Mouse (Mus musculus) myocyte (in vitro differentiated cells): ENCODE measurements around the gene Fcrl5. TPM values are rescaled to one million over a fixed set of nuclear protein-coding genes. Genes with fewer than 3 reads are reported as not detected.

Source experiments
- H3K27me3 ChIP-seq: one replicate; pipeline ENCODE4 v1.6.1; 2011; ENCODE audit not compliant: control insufficient read depth, insufficient read depth, insufficient read length
- H3K36me3 ChIP-seq: one replicate; pipeline ENCODE4 v1.6.1; 2011; ENCODE audit not compliant: control insufficient read depth, insufficient read depth
- H3K4me2 ChIP-seq: one replicate; pipeline ENCODE4 v1.6.1; 2011; ENCODE audit warnings: low read depth, control low read depth
- H3K4me3 ChIP-seq: one replicate; pipeline ENCODE4 v1.5.1; 2011; ENCODE audit warnings: mild to moderate bottlenecking, control low read depth, moderate library complexity
- H3K79me2 ChIP-seq: one replicate; pipeline ENCODE4 v1.6.1; 2011; ENCODE audit not compliant: control insufficient read depth, insufficient read depth
- H3ac ChIP-seq: one replicate; pipeline ENCODE4 v1.6.1; 2011; ENCODE audit not compliant: control insufficient read depth, insufficient read length
- CEBPB ChIP-seq: IDR thresholded peaks from 2 replicates; pipeline ENCODE4 v1.6.1; 2011; ENCODE audit warnings: mild to moderate bottlenecking, moderate library complexity; ENCODE audit not compliant: poor library complexity, insufficient read depth, severe bottlenecking
- E2F4 ChIP-seq: IDR thresholded peaks from one replicate; pipeline ENCODE4 v1.6.1; 2011; ENCODE audit warnings: mild to moderate bottlenecking, control low read depth, moderate library complexity; ENCODE audit not compliant: insufficient read depth
- MAX ChIP-seq: IDR thresholded peaks from one replicate; pipeline ENCODE4 v1.6.1; 2011; ENCODE audit warnings: low read depth, mild to moderate bottlenecking, control low read depth
- MYOD1 ChIP-seq, 3 experiments: IDR thresholded peaks; one replicate each; pipeline ENCODE4 v1.6.1; 2011; ENCODE audit warnings: control low read depth in 2 of 3, low read depth in 2 of 3, mild to moderate bottlenecking in 2 of 3, moderate library complexity in 1 of 3; ENCODE audit not compliant: insufficient read length in 2 of 3, control insufficient read depth in 1 of 3
- MYOG ChIP-seq, 3 experiments: IDR thresholded peaks; one replicate each; pipeline ENCODE4 v1.6.1; 2011; ENCODE audit warnings: control low read depth in 2 of 3, low read depth in 2 of 3, mild to moderate bottlenecking in 2 of 3; ENCODE audit not compliant: insufficient read length in 2 of 3, control insufficient read depth in 1 of 3, insufficient read depth in 1 of 3
- POLR2A ChIP-seq: IDR thresholded peaks from one replicate; pipeline ENCODE4 v1.6.1; 2011; ENCODE audit warnings: low read depth, mild to moderate bottlenecking, control low read depth, moderate library complexity; ENCODE audit not compliant: insufficient read length
- POLR2AphosphoS2 ChIP-seq: IDR thresholded peaks from one replicate; pipeline ENCODE4 v1.6.1; 2011; ENCODE audit warnings: low read depth, control low read depth; ENCODE audit not compliant: insufficient read length
- REST ChIP-seq: IDR thresholded peaks from one replicate; pipeline ENCODE4 v1.6.1; 2011; ENCODE audit warnings: mild to moderate bottlenecking, control low read depth, moderate library complexity; ENCODE audit not compliant: insufficient read depth, insufficient read length
- SRF ChIP-seq: IDR thresholded peaks from one replicate; pipeline ENCODE4 v1.6.1; 2011; ENCODE audit warnings: low read depth; ENCODE audit not compliant: control insufficient read depth, insufficient read length
- TCF12 ChIP-seq: IDR thresholded peaks from one replicate; pipeline ENCODE4 v1.6.1; 2011; ENCODE audit warnings: mild to moderate bottlenecking, control low read depth; ENCODE audit not compliant: poor library complexity, insufficient read depth, severe bottlenecking
- TCF3 ChIP-seq: IDR thresholded peaks from one replicate; pipeline ENCODE4 v1.6.1; 2011; ENCODE audit warnings: low read depth, control low read depth; ENCODE audit not compliant: insufficient read length
- USF1 ChIP-seq: IDR thresholded peaks from one replicate; pipeline ENCODE4 v1.6.1; 2011; ENCODE audit warnings: low read depth, mild to moderate bottlenecking, control low read depth, moderate library complexity
- polyA plus RNA-seq: library from polyadenylated mRNA; unstranded; fragments of >200 nt; fragmentation: generic; extraction: Trizol; gene quantifications from one replicate; pipeline ENCODE4 v1.2.1, GENCODE M21; 2012; ENCODE audit warnings: missing spikeins

Fcrl5 gene
- polyA plus RNA-seq = not detected

GRCm38 (mm10) chr3:87435479-87435878 is at the start of gene Fcrl5:
Gene Fcrl5, plus strand, starts transcription at chr3:87435773.
- Histone ChIP-seq H3K27me3 (peaks cover 4% of the 10 kb centered on the region), H3K79me2 (no peaks in the 10 kb centered on the region), H3K36me3 (no peaks in the 10 kb centered on the region), H3K4me3 (no peak within 1 kb of the TSS), H3K4me2 (no peak within 1 kb of the TSS), H3ac (no peak within 1 kb of the TSS)
- no peak for TF ChIP-seq POLR2A
- TF ChIP-seq MAX = no peak
- TF ChIP-seq POLR2AphosphoS2 = no peak
- no peak for TF ChIP-seq REST
- TF ChIP-seq TCF12 = no peak
- TF ChIP-seq MYOD1 (IDR thresholded peaks at IDR 0.05; ENCODE audit: control insufficient read depth in 1 of 3, insufficient read length in 2 of 3, low read depth in 2 of 3) = no peak
- TF ChIP-seq E2F4 = no peak
- no peak for TF ChIP-seq SRF
- TF ChIP-seq CEBPB = no peak
- TF ChIP-seq MYOG (IDR thresholded peaks at IDR 0.05; ENCODE audit: control insufficient read depth in 1 of 3, insufficient read depth in 1 of 3, insufficient read length in 2 of 3, low read depth in 2 of 3) = no peak
- no peak for TF ChIP-seq TCF3
- TF ChIP-seq USF1 = no peak

- H3K79me2 ChIP-seq = no peaks in the 10 kb centered on the region
- no peak overlapping the region for H3K4me2 ChIP-seq
- no peaks in the 10 kb centered on the region for H3K36me3 ChIP-seq
- no peaks in the 10 kb centered on the region for H3K27me3 ChIP-seq
- no peak overlapping the region for H3K4me3 ChIP-seq
- TF ChIP-seq E2F4 (no peak), POLR2A (no peak), REST (no peak), SRF (no peak), TCF3 (no peak), MYOG (IDR thresholded peaks at IDR 0.05; ENCODE audit: control insufficient read depth in 1 of 3, insufficient read depth in 1 of 3, insufficient read length in 2 of 3, low read depth in 2 of 3) (no peak), TCF12 (no peak)
- no peak overlapping the region for H3ac ChIP-seq
Observed at GRCm38 (mm10) chr3:87390935-87391334, 44.6 kb upstream of the Fcrl5 start.

- TF ChIP-seq CEBPB (no peak), USF1 (no peak), MAX (no peak), POLR2AphosphoS2 (no peak), SRF (no peak), POLR2A (no peak), MYOG (IDR thresholded peaks at IDR 0.05; ENCODE audit: control insufficient read depth in 1 of 3, insufficient read depth in 1 of 3, insufficient read length in 2 of 3, low read depth in 2 of 3) (no peak), TCF12 (no peak), TCF3 (no peak), E2F4 (no peak), REST (no peak), MYOD1 (IDR thresholded peaks at IDR 0.05; ENCODE audit: control insufficient read depth in 1 of 3, insufficient read length in 2 of 3, low read depth in 2 of 3) (no peak)
- no peaks in the 10 kb centered on the region for H3K79me2 ChIP-seq
- H3K27me3 ChIP-seq = no peaks in the 10 kb centered on the region
- no peak overlapping the region for H3K4me3 ChIP-seq
- H3ac ChIP-seq = no peak overlapping the region
- H3K4me2 ChIP-seq = no peak overlapping the region
- H3K36me3 ChIP-seq = no peaks in the 10 kb centered on the region
Observed at GRCm38 (mm10) chr3:87398809-87399208, 36.8 kb upstream of the Fcrl5 start.

- Histone ChIP-seq H3K4me3 (no peak overlapping the region), H3K79me2 (no peaks in the 10 kb centered on the region), H3K36me3 (no peaks in the 10 kb centered on the region), H3K4me2 (no peak overlapping the region), H3ac (no peak overlapping the region), H3K27me3 (no peaks in the 10 kb centered on the region)
- TF ChIP-seq POLR2A = no peak
Observed at GRCm38 (mm10) chr3:87399906-87400305, 35.7 kb upstream of the Fcrl5 start.

GRCm38 (mm10) chr3:87401321-87401720 is 34.3 kb upstream of the Fcrl5 start:
- H3K27me3 ChIP-seq = no peaks in the 10 kb centered on the region
- no peak overlapping the region for H3K4me2 ChIP-seq
- no peak overlapping the region for H3K4me3 ChIP-seq
- no peaks in the 10 kb centered on the region for H3K79me2 ChIP-seq
- no peak for TF ChIP-seq MYOG (IDR thresholded peaks at IDR 0.05; ENCODE audit: control insufficient read depth in 1 of 3, insufficient read depth in 1 of 3, insufficient read length in 2 of 3, low read depth in 2 of 3)
- no peak for TF ChIP-seq POLR2AphosphoS2
- TF ChIP-seq TCF3 = no peak
- TF ChIP-seq MAX = no peak
- TF ChIP-seq SRF = no peak
- TF ChIP-seq MYOD1 (IDR thresholded peaks at IDR 0.05; ENCODE audit: control insufficient read depth in 1 of 3, insufficient read length in 2 of 3, low read depth in 2 of 3) = no peak
- TF ChIP-seq CEBPB = no peak
- TF ChIP-seq E2F4 = no peak
- TF ChIP-seq TCF12 = no peak
- no peak for TF ChIP-seq REST
- H3ac ChIP-seq = no peak overlapping the region
- no peaks in the 10 kb centered on the region for H3K36me3 ChIP-seq
